Mouse (Mus musculus) heart, embryonic 16.5 days (tissue): Measurements from ENCODE around the gene Kdm2a. TPM values are rescaled to one million over a fixed set of nuclear protein-coding genes. Genes with fewer than 3 reads are reported as not detected.

ENCODE experiments used
- ATAC-seq: fragments of 200-750 bp; cut with Nextera tagmentation; replicated peaks from 2 replicates; pipeline ENCODE4 v1.8.0; 2017; ENCODE audit warnings: moderate number of reproducible peaks; ENCODE audit not compliant: insufficient read depth, low FRiP score; ENCODE audit errors: extremely low read depth
- H3K27ac ChIP-seq: fragments of 300-500 bp; sonication (generic); 2 replicates; pipeline ENCODE4 v1.5.1; 2014; ENCODE audit warnings: mild to moderate bottlenecking, low read length, control low read depth, moderate library complexity
- H3K27me3 ChIP-seq: fragments of 300-500 bp; sonication (generic); 2 replicates; pipeline ENCODE4 v1.6.1; 2014; ENCODE audit warnings: low read length, mixed read lengths; ENCODE audit not compliant: control insufficient read depth, insufficient read depth
- H3K36me3 ChIP-seq: fragments of 300-500 bp; sonication (generic); 2 replicates; pipeline ENCODE4 v1.6.1; 2014; ENCODE audit not compliant: control insufficient read depth, insufficient read depth
- H3K4me1 ChIP-seq: fragments of 300-500 bp; sonication (generic); 2 replicates; pipeline ENCODE4 v1.6.1; 2014; ENCODE audit warnings: low read length, mixed read lengths; ENCODE audit not compliant: control insufficient read depth, insufficient read depth
- H3K4me2 ChIP-seq: fragments of 300-500 bp; sonication (generic); 2 replicates; pipeline ENCODE4 v1.6.1; 2014; ENCODE audit warnings: low read depth, mild to moderate bottlenecking, control low read depth, low read length
- H3K4me3 ChIP-seq: fragments of 300-500 bp; sonication (generic); 2 replicates; pipeline ENCODE4 v1.5.1; 2014; ENCODE audit warnings: mild to moderate bottlenecking, control low read depth, low read length
- H3K9ac ChIP-seq: fragments of 300-500 bp; sonication (generic); 2 replicates; pipeline ENCODE4 v1.6.1; 2014; ENCODE audit warnings: low read length, control low read depth
- H3K9me3 ChIP-seq: fragments of 300-500 bp; sonication (generic); replicated peaks from 2 replicates; pipeline ENCODE4 v1.6.1; 2016; ENCODE audit warnings: low read length; ENCODE audit not compliant: control insufficient read depth
- WGBS: fragments of 180-500 bp; shearing (Covaris S2); extraction: QIAGEN DNeasy Blood & Tissue Kit; methylation state at CpG from one replicate; pipeline ENCODE4 v1.1.7; 2014; 5-methylcytosine and 5-hydroxymethylcytosine counted together
- polyA plus RNA-seq: library from polyadenylated mRNA; unstranded; fragments of >200 nt; fragmentation: Nextera tagmentation; extraction: Ambion mirVana; gene quantifications from 2 replicates; pipeline ENCODE4 v1.2.1, GENCODE M21; 2015

Gene Kdm2a
- polyA plus RNA-seq, 1 experiment from 2014 or later = 35.9 TPM

DNA sequence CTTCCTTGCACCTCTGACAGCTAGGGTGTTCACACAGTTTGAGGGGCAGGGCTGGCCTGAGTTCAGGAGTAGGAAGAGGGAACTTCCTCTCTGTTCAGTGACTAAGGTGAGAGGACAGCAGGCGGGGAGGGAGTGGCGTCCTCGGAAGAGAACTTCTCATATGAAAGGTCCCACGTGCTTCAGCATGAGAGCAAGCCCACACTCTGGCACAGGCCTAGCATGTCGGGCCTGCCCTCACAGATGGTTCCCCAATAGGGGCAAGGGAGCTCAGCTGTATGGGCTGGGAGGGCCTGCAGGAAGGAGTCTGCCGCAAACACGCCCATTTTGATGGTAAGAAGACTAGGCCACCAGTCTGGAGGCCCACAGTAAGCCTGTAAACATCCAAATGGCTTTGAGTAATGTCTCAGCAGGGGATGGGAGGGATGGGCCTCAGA is 97.8 kb downstream of the Kdm2a start:
- peak overlapping the region; percentile 44 for H3K9ac ChIP-seq
- 56% methylated on average over 7 of the region's 7 CpGs for WGBS
- H3K36me3 ChIP-seq = no peaks in the 10 kb centered on the region
- H3K4me3 ChIP-seq = no peak overlapping the region
- ATAC-seq = peak; percentile 41; the same call in 1 of the 2 replicates
- no peaks in the 10 kb centered on the region for H3K27me3 ChIP-seq
- H3K27ac ChIP-seq = peak overlapping the region; percentile 85
- H3K4me2 ChIP-seq = peak overlapping the region; percentile 66; the same call in 1 of the 2 replicates
- no peaks in the 10 kb centered on the region for H3K9me3 ChIP-seq
- H3K4me1 ChIP-seq = peaks cover 56% of the 10 kb centered on the region

DNA sequence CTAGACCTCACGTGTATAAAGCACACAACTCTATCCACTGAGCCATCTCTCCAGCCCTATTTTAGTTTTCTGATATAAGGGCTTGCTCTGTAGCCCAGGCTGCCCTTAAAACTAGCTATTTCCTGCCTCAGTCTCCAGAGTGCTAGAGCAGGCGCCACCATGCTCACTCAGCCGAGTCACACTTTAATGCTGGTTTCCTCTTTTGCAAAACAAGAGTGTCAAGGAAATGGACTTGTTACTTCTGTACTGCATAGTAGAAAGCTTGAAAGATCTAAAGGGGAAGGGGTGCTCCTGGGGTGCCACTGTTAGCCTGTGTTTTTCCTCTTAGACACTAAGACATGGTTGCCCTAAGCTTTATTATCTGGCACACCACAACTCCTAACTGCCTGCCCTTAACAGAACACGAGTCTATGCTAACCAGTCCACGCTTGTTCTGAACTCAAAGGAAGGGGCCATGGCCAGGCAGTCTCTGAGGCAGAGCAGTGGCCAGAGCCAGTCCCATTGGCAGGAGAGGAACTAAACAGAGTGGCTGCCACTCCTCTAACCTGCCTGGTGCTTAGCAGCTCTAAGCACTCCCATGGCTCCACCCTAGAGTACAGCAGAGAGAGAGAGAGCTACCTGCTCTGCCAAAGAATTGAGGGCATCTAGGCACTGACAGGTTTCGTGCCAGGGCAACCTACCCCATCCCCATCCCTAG is 98.4 kb downstream of the Kdm2a start:
- no peak overlapping the region for H3K4me2 ChIP-seq
- peaks cover 50% of the 10 kb centered on the region for H3K4me1 ChIP-seq
- no peak overlapping the region for H3K4me3 ChIP-seq
- no peaks in the 10 kb centered on the region for H3K36me3 ChIP-seq
- peak overlapping the region; percentile 44; the same call in 1 of the 2 replicates for H3K9ac ChIP-seq
- no peaks in the 10 kb centered on the region for H3K27me3 ChIP-seq
- 69% methylated on average over 6 of the region's 6 CpGs for WGBS
- no peak for ATAC-seq
- no peaks in the 10 kb centered on the region for H3K9me3 ChIP-seq
- peak overlapping the region; percentile 85 for H3K27ac ChIP-seq

GRCm38 (mm10) chr19:4299126-4299525 is 99.0 kb downstream of the Kdm2a start:
- ATAC-seq = no peak
- H3K36me3 ChIP-seq = no peaks in the 10 kb centered on the region
- peaks cover 44% of the 10 kb centered on the region for H3K4me1 ChIP-seq
- H3K4me3 ChIP-seq = no peak overlapping the region
- H3K27ac ChIP-seq = peak overlapping the region; percentile 85
- no peaks in the 10 kb centered on the region for H3K27me3 ChIP-seq
- 90% methylated on average over 7 of the region's 7 CpGs for WGBS
- no peak overlapping the region for H3K9ac ChIP-seq
- no peaks in the 10 kb centered on the region for H3K9me3 ChIP-seq
- H3K4me2 ChIP-seq = no peak overlapping the region

- ATAC-seq = no peak
- H3K4me2 ChIP-seq = no peak overlapping the region
- H3K27ac ChIP-seq = no peak overlapping the region
- H3K4me1 ChIP-seq = peaks cover 40% of the 10 kb centered on the region
- H3K36me3 ChIP-seq = no peaks in the 10 kb centered on the region
- H3K9me3 ChIP-seq = no peaks in the 10 kb centered on the region
- no peak overlapping the region for H3K9ac ChIP-seq
- H3K4me3 ChIP-seq = no peak overlapping the region
- WGBS = 79% methylated on average over 17 of the region's 17 CpGs
- no peaks in the 10 kb centered on the region for H3K27me3 ChIP-seq
These were observed 99.6 kb downstream of the Kdm2a start for GRCm38 (mm10) chr19:4298322-4299121.

GRCm38 (mm10) chr19:4297851-4298250 is 100.2 kb downstream of the Kdm2a start:
- 83% methylated on average over 5 of the region's 5 CpGs for WGBS
- Histone ChIP-seq H3K4me3 (no peak overlapping the region), H3K9me3 (no peaks in the 10 kb centered on the region), H3K27ac (no peak overlapping the region), H3K9ac (no peak overlapping the region), H3K4me2 (no peak overlapping the region), H3K27me3 (no peaks in the 10 kb centered on the region), H3K4me1 (peaks cover 33% of the 10 kb centered on the region), H3K36me3 (peaks cover 2% of the 10 kb centered on the region)
- ATAC-seq = no peak

GRCm38 (mm10) chr19:4296611-4297010 is 101.5 kb downstream of the Kdm2a start:
- H3K27ac ChIP-seq = peak overlapping the region; percentile 32; the same call in 1 of the 2 replicates

GRCm38 (mm10) chr19:4295391-4295790 is 102.7 kb downstream of the Kdm2a start:
- no peak overlapping the region for H3K4me3 ChIP-seq
- H3K36me3 ChIP-seq = peaks cover 23% of the 10 kb centered on the region

More at GRCm38 (mm10) chr19:4296611-4297010, 101.5 kb downstream of the Kdm2a start:
- Histone ChIP-seq H3K27me3 (no peaks in the 10 kb centered on the region), H3K4me3 (no peak overlapping the region), H3K4me2 (no peak overlapping the region), H3K9me3 (no peaks in the 10 kb centered on the region), H3K36me3 (peaks cover 15% of the 10 kb centered on the region), H3K9ac (0 out of 2 replicates have a peak overlapping the region, but pooled peaks have one; percentile 7), H3K4me1 (peaks cover 21% of the 10 kb centered on the region)
- ATAC-seq = no peak
- WGBS = 81% methylated on average over 2 of the region's 2 CpGs

DNA sequence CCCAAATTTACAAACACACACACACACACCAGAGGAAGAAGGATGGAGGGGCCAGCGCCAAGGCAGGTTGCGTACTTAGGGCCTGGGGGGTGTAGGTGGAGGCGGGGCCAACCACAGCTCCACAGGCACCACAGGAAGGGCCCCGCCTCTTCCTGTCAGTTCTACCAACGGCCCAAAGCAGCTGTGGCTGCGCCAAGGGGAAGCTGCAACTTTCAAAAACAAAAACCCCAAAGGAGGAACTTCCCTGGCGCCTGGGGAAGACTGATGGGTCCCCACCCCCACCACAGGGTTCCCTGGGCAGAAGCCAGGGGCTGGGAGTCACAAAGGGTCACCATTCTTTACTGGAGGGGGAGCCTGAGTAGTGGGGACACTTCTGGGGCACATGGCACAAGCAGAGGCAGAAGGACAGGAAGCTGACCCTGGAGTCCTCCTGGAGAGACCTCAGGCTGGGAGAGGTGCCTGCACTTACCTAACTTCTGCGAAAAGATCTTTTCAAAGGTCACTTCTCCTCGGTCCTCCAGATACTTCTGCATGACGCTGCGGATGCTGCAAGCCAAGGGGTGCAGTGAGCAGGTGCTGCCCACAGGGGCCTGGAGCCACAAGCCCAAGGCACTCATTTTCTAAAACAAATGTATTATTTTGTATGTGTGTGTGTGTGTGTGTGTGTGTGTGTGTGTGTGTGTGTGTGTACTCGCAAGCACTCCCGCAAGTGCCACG is 103.5 kb downstream of the Kdm2a start:
- peaks cover 4% of the 10 kb centered on the region for H3K4me1 ChIP-seq
- peak; percentile 75 for ATAC-seq
- no peak overlapping the region for H3K4me3 ChIP-seq
- H3K9me3 ChIP-seq = no peaks in the 10 kb centered on the region
- H3K36me3 ChIP-seq = peaks cover 29% of the 10 kb centered on the region
- 62% methylated on average over 14 of the region's 14 CpGs for whole genome bisulfite sequencing
- H3K27ac ChIP-seq = peak overlapping the region; percentile 78
- no peaks in the 10 kb centered on the region for H3K27me3 ChIP-seq
- H3K4me2 ChIP-seq = 0 out of 2 replicates have a peak overlapping the region, but pooled peaks have one; percentile 12
- H3K9ac ChIP-seq = no peak overlapping the region

More at GRCm38 (mm10) chr19:4295391-4295790, 102.7 kb downstream of the Kdm2a start:
- ATAC-seq = no peak
- no peaks in the 10 kb centered on the region for H3K27me3 ChIP-seq
- no peaks in the 10 kb centered on the region for H3K9me3 ChIP-seq
- 81% methylated on average over 4 of the region's 4 CpGs for WGBS
- no peak overlapping the region for H3K9ac ChIP-seq
- H3K27ac ChIP-seq = no peak overlapping the region; the same call in 1 of the 2 replicates
- H3K4me2 ChIP-seq = no peak overlapping the region
- H3K4me1 ChIP-seq = peaks cover 11% of the 10 kb centered on the region
